Mouse (Mus musculus) stomach, embryonic 16.5 days (tissue): ENCODE measurements around the gene Mmp25. TPM values are rescaled to one million over a fixed set of nuclear protein-coding genes. Genes with fewer than 3 reads are reported as not detected.

Experiments
- ATAC-seq: fragments of 200-750 bp; cut with Nextera tagmentation; 2 replicates; pipeline ENCODE4 v1.8.0; 2017; ENCODE audit warnings: moderate number of reproducible peaks, moderate TSS enrichment; ENCODE audit not compliant: insufficient read depth, low FRiP score
- H3K27ac ChIP-seq: fragments of 300-500 bp; sonication (generic); 2 replicates; pipeline ENCODE4 v1.5.1; 2014; ENCODE audit warnings: low read length
- H3K27me3 ChIP-seq: fragments of 300-500 bp; sonication (generic); 2 replicates; pipeline ENCODE4 v1.6.1; 2014; ENCODE audit warnings: low read length, control low read depth, mixed read lengths; ENCODE audit not compliant: control insufficient read depth, insufficient read depth
- H3K36me3 ChIP-seq: fragments of 300-500 bp; sonication (generic); 2 replicates; pipeline ENCODE4 v1.6.1; 2014; ENCODE audit warnings: low read length; ENCODE audit not compliant: control insufficient read depth, insufficient read depth
- H3K4me1 ChIP-seq: fragments of 300-500 bp; sonication (generic); 2 replicates; pipeline ENCODE4 v1.6.1; 2014; ENCODE audit warnings: low read length, control low read depth, mixed read lengths; ENCODE audit not compliant: control insufficient read depth, insufficient read depth
- H3K4me2 ChIP-seq: fragments of 300-500 bp; sonication (generic); 2 replicates; pipeline ENCODE4 v1.6.1; 2014; ENCODE audit warnings: low read depth, low read length, mixed read lengths
- H3K4me3 ChIP-seq: fragments of 300-500 bp; sonication (generic); replicated peaks from 2 replicates; pipeline ENCODE4 v1.5.1; 2014; ENCODE audit warnings: mild to moderate bottlenecking, low read length
- H3K9ac ChIP-seq: fragments of 300-500 bp; sonication (generic); 2 replicates; pipeline ENCODE4 v1.6.1; 2014; ENCODE audit warnings: low read length
- H3K9me3 ChIP-seq: fragments of 300-500 bp; sonication (generic); replicated peaks from 2 replicates; pipeline ENCODE4 v1.6.1; 2016; ENCODE audit warnings: low read length, control low read depth; ENCODE audit not compliant: control insufficient read depth
- whole genome bisulfite sequencing: fragments of 180-500 bp; shearing (Covaris S2); extraction: QIAGEN DNeasy Blood & Tissue Kit; methylation state at CpG from one replicate; pipeline ENCODE4 v1.1.7; 2014; 5-methylcytosine and 5-hydroxymethylcytosine counted together
- polyA plus RNA-seq: library from polyadenylated mRNA; unstranded; fragments of >200 nt; fragmentation: Nextera tagmentation; extraction: Ambion mirVana; gene quantifications from 2 replicates; pipeline ENCODE4 v1.2.1, GENCODE M21; 2015

Gene Mmp25
- polyA plus RNA-seq, result 0.74 and 0.79 TPM in 2 replicates

DNA sequence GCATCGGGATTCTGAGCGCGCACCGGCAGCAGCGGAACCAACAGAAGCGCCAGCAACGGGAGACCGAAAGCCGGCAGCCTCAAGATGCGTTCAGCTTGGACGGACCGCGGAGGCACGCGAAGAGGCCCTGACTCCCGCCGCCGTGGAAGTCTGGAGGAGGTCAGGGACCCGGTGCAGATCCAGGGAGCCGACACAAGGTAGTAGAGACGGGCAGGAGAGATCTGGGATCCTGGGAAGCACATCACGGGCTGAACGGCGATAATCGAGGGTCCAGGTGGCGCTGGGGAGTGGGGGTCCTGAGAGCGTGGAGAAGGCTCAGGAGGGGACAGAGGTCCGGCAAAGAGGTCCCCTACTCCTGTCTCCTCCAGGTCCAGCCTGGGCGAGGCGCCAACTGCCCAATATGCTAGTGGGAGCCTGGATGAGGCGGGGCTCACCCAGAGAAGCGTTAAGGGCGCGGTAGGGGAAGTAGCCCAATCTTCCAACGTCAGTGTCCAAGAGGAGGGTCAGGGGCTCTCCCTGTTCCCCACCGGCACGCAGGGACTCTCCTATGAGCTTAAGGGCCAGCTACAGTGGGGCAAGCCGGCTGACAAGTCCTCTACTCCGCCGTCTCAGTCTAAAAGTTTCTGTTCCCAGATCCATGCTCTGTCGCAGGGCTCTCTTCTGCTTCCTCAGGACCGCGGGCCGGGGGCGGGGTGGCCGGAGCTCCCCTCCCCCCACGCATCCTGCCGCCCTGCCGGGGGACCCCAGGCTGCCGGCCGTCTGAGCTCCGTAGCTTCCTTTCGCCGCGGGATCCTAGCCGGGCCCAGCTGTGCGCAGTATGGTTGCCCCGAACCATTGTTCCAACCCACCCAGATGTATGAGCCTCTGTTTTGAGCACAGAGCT lies at the start of gene Mmp25:
TSS of gene Mmp25 (minus strand) at position 665 of the 883 bp plus-strand sequence.
- Histone ChIP-seq H3K9me3 (no peaks in the 10 kb centered on the region; the same call in 1 of the 2 replicates), H3K27ac (no peak within 1 kb of the TSS), H3K9ac (peak within 1 kb of the TSS; percentile 69), H3K4me2 (peak within 1 kb of the TSS; percentile 77), H3K27me3 (peaks cover 12% of the 10 kb centered on the region; the same call in 1 of the 2 replicates), H3K4me1 (peaks cover 7% of the 10 kb centered on the region), H3K4me3 (peak within 1 kb of the TSS; percentile 52), H3K36me3 (no peaks in the 10 kb centered on the region)
- peak; percentile 25; the same call in 1 of the 2 replicates for ATAC-seq
- under 1% methylated on average over 58 of the region's 58 CpGs for WGBS

DNA sequence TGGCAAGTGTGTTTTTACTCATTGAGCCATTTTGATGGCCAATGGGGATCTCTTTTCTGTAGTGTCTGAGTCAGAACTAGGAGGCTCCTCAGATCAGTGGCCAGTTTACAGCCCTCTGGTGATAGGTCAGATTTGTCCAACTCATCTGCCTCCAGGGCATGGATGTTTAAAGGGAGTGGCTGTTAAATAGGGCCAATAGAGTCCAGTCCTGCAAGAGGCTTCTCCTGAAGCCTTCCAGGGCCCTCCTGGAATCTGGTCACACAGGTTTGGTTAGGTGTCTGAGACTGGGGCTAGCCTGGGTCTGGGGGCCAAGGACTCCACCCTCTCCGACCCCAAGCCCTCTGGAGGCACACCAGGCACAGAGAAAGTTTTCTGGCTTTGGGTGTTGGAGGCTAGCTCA lies 49.4 kb upstream of the Mmp25 start:
- H3K4me1 ChIP-seq, result peaks cover 3% of the 10 kb centered on the region; the same call in 1 of the 2 replicates
- no peak overlapping the region for H3K4me3 ChIP-seq
- no peak overlapping the region for H3K9ac ChIP-seq
- H3K27me3 ChIP-seq, result 0 out of 2 replicates have a peak, but pooled peaks cover 2% of the 10 kb centered on the region
- no peak overlapping the region for H3K4me2 ChIP-seq
- no peaks in the 10 kb centered on the region for H3K9me3 ChIP-seq
- H3K36me3 ChIP-seq, result no peaks in the 10 kb centered on the region
- H3K27ac ChIP-seq, result no peak overlapping the region
- no peak for ATAC-seq
- WGBS, result 73% methylated on average over 1 of the region's 1 CpGs

DNA sequence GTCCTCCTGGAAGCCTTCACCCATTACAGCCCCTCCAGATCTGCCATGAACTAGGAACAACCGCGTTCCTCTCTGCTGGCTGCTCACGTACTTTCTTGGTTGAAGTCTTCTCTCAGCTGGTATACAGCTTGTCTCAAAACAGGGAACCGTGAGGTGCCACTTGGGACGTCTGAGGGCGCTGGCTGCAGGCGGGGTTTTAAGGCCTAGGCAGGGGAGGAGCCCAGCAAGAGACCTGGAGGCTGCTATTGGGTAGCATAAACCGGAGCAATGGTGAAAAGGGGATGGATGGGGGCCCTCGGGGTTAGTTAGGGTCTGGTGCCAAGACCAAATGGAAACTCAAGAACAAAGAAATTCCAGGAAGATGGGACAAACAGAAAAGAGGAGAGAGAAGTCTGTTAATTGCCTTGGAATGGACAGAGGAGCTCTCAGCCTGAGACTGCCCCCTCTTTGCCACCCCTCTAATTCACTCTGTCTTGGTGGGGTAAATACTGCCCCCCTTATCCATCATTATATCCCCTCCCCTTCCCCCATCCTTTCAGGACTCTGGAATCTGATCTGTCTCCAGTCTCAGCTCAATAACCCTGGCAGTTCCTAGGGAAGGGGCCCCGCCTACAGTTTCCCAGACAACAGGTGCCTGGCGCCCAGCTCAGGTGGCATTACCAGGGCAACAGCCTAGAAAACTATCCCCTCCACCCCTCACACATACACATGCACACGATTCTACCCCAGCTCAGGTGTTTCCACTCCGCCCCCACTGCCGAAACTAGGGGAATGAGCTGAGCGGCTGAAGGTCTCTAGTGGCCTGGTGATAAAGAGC lies 39.0 kb upstream of the Mmp25 start, which contains the start of gene Cldn9:
TSS of gene Cldn9 (minus strand) at position 171 of the 817 bp plus-strand sequence.
- Histone ChIP-seq H3K9me3 (no peaks in the 10 kb centered on the region), H3K27me3 (peaks cover 25% of the 10 kb centered on the region), H3K4me1 (peaks cover 20% of the 10 kb centered on the region; the same call in 1 of the 2 replicates), H3K4me2 (peak within 1 kb of the TSS; percentile 17), H3K9ac (peak within 1 kb of the TSS; percentile 16; the same call in 1 of the 2 replicates), H3K27ac (no peak within 1 kb of the TSS), H3K36me3 (no peaks in the 10 kb centered on the region), H3K4me3 (no peak within 1 kb of the TSS)
- no peak; the same call in 1 of the 2 replicates for ATAC-seq
- 20% methylated on average over 15 of the region's 15 CpGs for WGBS

DNA sequence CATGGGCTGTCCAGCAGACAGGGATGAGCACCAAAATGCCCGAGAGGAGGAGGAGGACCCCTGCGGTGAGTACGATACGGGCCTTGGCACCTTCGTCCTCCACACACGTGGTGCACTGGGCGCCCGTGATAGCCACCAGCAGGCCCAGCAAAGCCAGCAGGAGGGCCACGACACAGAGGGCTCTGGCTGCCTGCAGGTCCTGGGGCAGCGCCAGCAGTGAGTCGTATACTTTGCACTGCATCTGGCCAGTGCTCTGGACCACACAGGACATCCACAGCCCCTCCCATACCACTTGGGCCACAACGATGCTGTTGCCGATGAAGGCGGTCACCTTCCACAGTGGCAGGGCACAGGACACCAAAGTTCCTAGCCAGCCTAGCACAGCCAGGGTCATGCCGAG lies 38.1 kb upstream of the Mmp25 start:
- Histone ChIP-seq H3K36me3 (no peaks in the 10 kb centered on the region), H3K9ac (peak overlapping the region; percentile 16; the same call in 1 of the 2 replicates), H3K4me2 (peak overlapping the region; percentile 17), H3K4me3 (no peak overlapping the region), H3K27me3 (peaks cover 28% of the 10 kb centered on the region), H3K27ac (no peak overlapping the region), H3K9me3 (no peaks in the 10 kb centered on the region), H3K4me1 (peaks cover 20% of the 10 kb centered on the region; the same call in 1 of the 2 replicates)
- ATAC-seq, result no peak
- 22% methylated on average over 15 of the region's 15 CpGs for WGBS

DNA sequence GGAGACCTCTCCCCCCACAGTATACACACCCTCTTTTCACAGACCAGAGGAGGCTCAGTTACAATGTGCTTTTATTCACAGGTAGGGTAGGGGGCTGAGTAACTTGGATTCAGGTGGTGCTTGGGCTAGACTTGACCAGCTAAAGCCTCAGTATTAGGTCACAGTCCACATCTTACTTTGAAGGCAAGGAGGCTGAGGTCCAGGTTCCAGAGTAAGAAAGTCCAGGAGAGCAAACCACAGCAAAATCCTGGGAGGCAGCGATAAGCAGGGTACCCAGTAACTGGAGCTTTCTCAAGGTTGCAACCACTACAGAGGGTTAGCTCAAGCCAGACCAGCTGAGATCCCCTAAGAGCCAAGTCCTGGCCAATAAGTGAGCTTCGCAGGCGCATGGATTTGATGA lies 37.5 kb upstream of the Mmp25 start:
- Histone ChIP-seq H3K4me1 (peaks cover 24% of the 10 kb centered on the region; the same call in 1 of the 2 replicates), H3K4me3 (no peak overlapping the region), H3K27me3 (peaks cover 28% of the 10 kb centered on the region), H3K9ac (no peak overlapping the region), H3K36me3 (no peaks in the 10 kb centered on the region), H3K27ac (no peak overlapping the region), H3K9me3 (no peaks in the 10 kb centered on the region), H3K4me2 (no peak overlapping the region)
- ATAC-seq, result no peak
- WGBS, result 61% methylated on average over 3 of the region's 3 CpGs

DNA sequence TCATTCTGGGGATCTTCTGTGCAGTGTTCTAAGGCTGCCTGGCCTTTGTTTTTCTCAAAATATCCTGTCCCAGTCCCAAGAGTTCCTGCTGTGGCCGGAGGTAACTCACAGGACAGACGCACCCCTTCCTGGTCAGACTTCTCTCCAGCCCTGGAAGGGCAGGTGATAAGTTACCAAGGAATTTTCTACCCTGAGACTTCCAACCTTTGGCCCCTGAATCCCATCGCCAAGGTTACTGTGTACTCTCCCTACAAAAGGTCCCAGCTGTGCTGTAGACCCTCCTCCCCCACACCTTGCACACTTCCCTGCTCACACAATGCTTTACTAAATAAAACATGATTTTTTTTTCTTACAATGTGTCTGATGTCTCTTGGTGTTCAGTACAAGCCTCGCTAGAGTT lies 37.0 kb upstream of the Mmp25 start:
- H3K36me3 ChIP-seq, result no peaks in the 10 kb centered on the region
- 35% methylated on average over 4 of the region's 4 CpGs for WGBS
- peaks cover 28% of the 10 kb centered on the region for H3K27me3 ChIP-seq
- peak overlapping the region; percentile 57 for H3K27ac ChIP-seq
- H3K9me3 ChIP-seq, result no peaks in the 10 kb centered on the region
- ATAC-seq, result peak; percentile 16; the same call in 1 of the 2 replicates
- H3K4me2 ChIP-seq, result no peak overlapping the region
- H3K4me1 ChIP-seq, result peaks cover 24% of the 10 kb centered on the region; the same call in 1 of the 2 replicates
- peak overlapping the region; percentile 32; the same call in 1 of the 2 replicates for H3K9ac ChIP-seq
- H3K4me3 ChIP-seq, result no peak overlapping the region

DNA sequence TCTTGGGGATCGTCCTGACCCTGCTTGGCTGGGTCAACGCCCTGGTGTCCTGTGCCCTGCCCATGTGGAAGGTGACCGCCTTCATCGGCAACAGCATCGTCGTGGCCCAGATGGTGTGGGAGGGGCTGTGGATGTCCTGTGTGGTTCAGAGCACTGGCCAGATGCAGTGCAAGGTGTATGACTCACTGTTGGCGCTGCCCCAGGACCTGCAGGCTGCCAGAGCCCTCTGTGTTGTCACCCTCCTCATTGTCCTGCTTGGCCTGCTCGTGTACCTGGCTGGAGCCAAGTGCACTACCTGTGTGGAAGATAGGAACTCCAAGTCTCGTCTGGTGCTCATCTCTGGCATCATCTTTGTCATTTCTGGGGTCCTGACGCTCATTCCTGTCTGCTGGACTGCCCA lies 36.0 kb upstream of the Mmp25 start:
- no peak overlapping the region for H3K4me3 ChIP-seq
- ATAC-seq, result 0 out of 2 replicates have a peak, but pooled peaks have one; percentile 26
- H3K27me3 ChIP-seq, result peaks cover 28% of the 10 kb centered on the region
- peaks cover 30% of the 10 kb centered on the region; the same call in 1 of the 2 replicates for H3K4me1 ChIP-seq
- 0 out of 2 replicates have a peak overlapping the region, but pooled peaks have one; percentile 10 for H3K4me2 ChIP-seq
- peak overlapping the region; percentile 57 for H3K27ac ChIP-seq
- no peak overlapping the region for H3K9ac ChIP-seq
- H3K9me3 ChIP-seq, result no peaks in the 10 kb centered on the region
- 46% methylated on average over 10 of the region's 10 CpGs for WGBS
- H3K36me3 ChIP-seq, result no peaks in the 10 kb centered on the region

DNA sequence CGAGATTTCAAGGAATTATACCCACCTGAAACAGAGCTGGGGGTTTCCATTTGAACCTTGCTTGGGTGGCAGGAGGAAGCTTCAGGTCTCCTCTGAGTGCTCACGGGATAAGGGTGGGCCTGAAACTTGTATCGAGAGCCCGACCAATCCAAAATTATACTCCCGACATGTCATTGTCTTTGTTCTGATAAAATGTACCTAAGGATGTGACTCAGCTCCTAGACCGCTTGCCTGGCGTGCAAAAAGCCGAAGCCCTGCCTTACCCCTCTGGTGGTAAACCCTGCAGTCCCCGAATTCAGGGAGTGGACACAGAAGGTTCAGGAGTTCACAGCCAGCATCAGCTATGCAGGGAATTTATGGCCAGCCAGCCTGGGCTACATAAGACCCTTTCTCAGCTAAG lies 35.3 kb upstream of the Mmp25 start:
- Histone ChIP-seq H3K27ac (0 out of 2 replicates have a peak overlapping the region, but pooled peaks have one; percentile 34), H3K9ac (0 out of 2 replicates have a peak overlapping the region, but pooled peaks have one; percentile 60), H3K9me3 (no peaks in the 10 kb centered on the region), H3K4me3 (peak overlapping the region; percentile 44), H3K27me3 (peaks cover 28% of the 10 kb centered on the region), H3K4me1 (peaks cover 37% of the 10 kb centered on the region), H3K36me3 (no peaks in the 10 kb centered on the region), H3K4me2 (peak overlapping the region; percentile 51)
- no peak for ATAC-seq
- 59% methylated on average over 9 of the region's 9 CpGs for WGBS
